Mouse (Mus musculus) liver, postnatal 0 days (tissue): ENCODE results near the gene Lmna. TPM values are rescaled to one million over a fixed set of nuclear protein-coding genes. Genes with fewer than 3 reads are reported as not detected.

Experiments used
- ATAC-seq: fragments of 200-750 bp; cut with Nextera tagmentation; 2 replicates; pipeline ENCODE4 v1.8.0; 2017; ENCODE audit warnings: mild to moderate bottlenecking, moderate library complexity
- DNase-seq: peaks from one replicate; pipeline ENCODE4 v3.0.0-alpha.2; 2016
- H3K27ac ChIP-seq: fragments of 300-500 bp; sonication (generic); 2 replicates; pipeline ENCODE4 v1.5.1; 2014; ENCODE audit warnings: antibody characterized with exemption, moderate library complexity, mild to moderate bottlenecking, low read depth
- H3K27me3 ChIP-seq: fragments of 300-500 bp; sonication (generic); 2 replicates; pipeline ENCODE4 v1.6.1; 2014; ENCODE audit warnings: low read length, control low read depth, mixed read lengths; ENCODE audit not compliant: insufficient read depth
- H3K36me3 ChIP-seq: fragments of 300-500 bp; sonication (generic); replicated peaks from 2 replicates; pipeline ENCODE4 v1.6.1; 2014; ENCODE audit warnings: mild to moderate bottlenecking, control low read depth, low read length, moderate library complexity, mixed read lengths; ENCODE audit not compliant: insufficient read depth
- H3K4me1 ChIP-seq: fragments of 300-500 bp; sonication (generic); 2 replicates; pipeline ENCODE4 v1.6.1; 2014; ENCODE audit warnings: antibody characterized with exemption, mild to moderate bottlenecking, control low read depth; ENCODE audit not compliant: insufficient read depth
- H3K4me2 ChIP-seq: fragments of 300-500 bp; sonication (generic); 2 replicates; pipeline ENCODE4 v1.6.1; 2014; ENCODE audit warnings: low read depth, mild to moderate bottlenecking, low read length, moderate library complexity, mixed read lengths
- H3K4me3 ChIP-seq: fragments of 300-500 bp; sonication (generic); 2 replicates; pipeline ENCODE4 v1.5.1; 2014; ENCODE audit warnings: low read depth, low read length
- H3K9ac ChIP-seq: fragments of 300-500 bp; sonication (generic); replicated peaks from 2 replicates; pipeline ENCODE4 v1.6.1; 2014; ENCODE audit warnings: mild to moderate bottlenecking, moderate library complexity
- H3K9me3 ChIP-seq: fragments of 300-500 bp; sonication (generic); 2 replicates; pipeline ENCODE4 v1.6.1; 2016; ENCODE audit warnings: mild to moderate bottlenecking, control low read depth, low read length, mixed read lengths
- CTCF ChIP-seq: sonication (generic); IDR thresholded peaks from 2 replicates; pipeline ENCODE4 v1.5.1; 2016; ENCODE audit warnings: antibody characterized with exemption, low read depth
- EP300 ChIP-seq: IDR thresholded peaks from 2 replicates; pipeline ENCODE4 v1.6.1; 2016; ENCODE audit warnings: antibody characterized with exemption, low read depth, mild to moderate bottlenecking
- WGBS: fragments of 180-500 bp; shearing (Covaris S2); extraction: QIAGEN DNeasy Blood & Tissue Kit; methylation state at CpG from one replicate; pipeline ENCODE4 v1.1.7; 2014; ENCODE audit not compliant: insufficient replicate concordance; 5-methylcytosine and 5-hydroxymethylcytosine counted together
- polyA plus RNA-seq: library from polyadenylated mRNA; unstranded; fragments of >200 nt; fragmentation: Nextera tagmentation; extraction: Ambion mirVana; gene quantifications from 2 replicates; pipeline ENCODE4 v1.2.1, GENCODE M21; 2015

Lmna gene
- polyA plus RNA-seq, 1 experiment from 2014 or later = 73.4 TPM

DNA sequence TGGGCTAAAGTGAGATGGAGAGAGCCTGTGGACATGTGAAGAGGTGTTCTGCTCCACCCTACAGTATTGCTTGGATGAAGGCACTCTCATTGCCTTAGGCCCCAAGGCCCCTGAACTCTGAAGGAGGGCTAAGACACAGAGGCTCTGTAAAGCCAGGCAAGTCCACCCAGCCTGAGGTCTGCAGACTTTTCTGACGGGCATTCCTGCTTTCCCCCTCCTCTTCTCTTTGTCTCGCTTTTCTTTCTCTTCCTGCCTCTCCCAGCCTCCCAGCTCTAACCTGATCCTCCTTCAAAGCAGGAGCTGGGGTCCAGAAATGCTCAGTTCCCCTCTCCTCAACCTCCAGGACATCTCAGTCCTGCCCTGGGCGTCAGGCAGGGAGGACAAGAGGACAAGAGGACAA lies 25.2 kb upstream of the Lmna start:
- Histone ChIP-seq H3K9me3 (no peaks in the 10 kb centered on the region), H3K36me3 (no peaks in the 10 kb centered on the region), H3K9ac (no peak overlapping the region), H3K4me2 (no peak overlapping the region), H3K27me3 (peaks cover 9% of the 10 kb centered on the region; the same call in 1 of the 2 replicates), H3K4me3 (no peak overlapping the region), H3K27ac (no peak overlapping the region), H3K4me1 (peaks cover 26% of the 10 kb centered on the region)
- no peak for DNase-seq
- TF ChIP-seq CTCF (no peak), EP300 (no peak)
- ATAC-seq = no peak
- 69% methylated on average over 3 of the region's 3 CpGs for WGBS

DNA sequence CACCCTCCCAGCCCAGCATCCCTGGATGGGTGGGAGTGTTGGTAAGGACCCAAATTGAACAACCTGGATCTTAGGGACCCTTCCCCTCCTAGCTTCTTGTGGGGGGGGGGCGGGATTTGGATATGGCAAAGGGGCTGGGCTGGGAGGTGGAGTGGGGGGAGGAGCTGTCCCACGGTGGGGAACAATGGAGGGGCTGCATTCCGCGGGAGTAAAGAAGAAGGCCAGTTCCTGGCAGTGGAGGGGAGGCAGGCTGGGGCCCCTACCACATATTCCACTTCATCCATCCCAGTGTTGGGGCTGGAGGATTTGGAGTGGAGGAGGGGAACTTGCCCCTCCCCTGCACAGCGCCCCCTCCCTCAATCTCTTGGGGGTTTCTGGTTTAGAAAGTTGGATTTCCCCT lies 23.9 kb upstream of the Lmna start:
- ATAC-seq = no peak
- no peak overlapping the region for H3K4me3 ChIP-seq
- 17% methylated on average over 5 of the region's 5 CpGs for WGBS
- H3K9ac ChIP-seq = no peak overlapping the region
- H3K27ac ChIP-seq = no peak overlapping the region
- H3K4me2 ChIP-seq = peak overlapping the region; percentile 99; the same call in 1 of the 2 replicates
- H3K27me3 ChIP-seq = peaks cover 9% of the 10 kb centered on the region; the same call in 1 of the 2 replicates
- no peaks in the 10 kb centered on the region for H3K9me3 ChIP-seq
- no peak for DNase-seq
- no peak for TF ChIP-seq CTCF
- H3K36me3 ChIP-seq = no peaks in the 10 kb centered on the region
- peaks cover 26% of the 10 kb centered on the region for H3K4me1 ChIP-seq

DNA sequence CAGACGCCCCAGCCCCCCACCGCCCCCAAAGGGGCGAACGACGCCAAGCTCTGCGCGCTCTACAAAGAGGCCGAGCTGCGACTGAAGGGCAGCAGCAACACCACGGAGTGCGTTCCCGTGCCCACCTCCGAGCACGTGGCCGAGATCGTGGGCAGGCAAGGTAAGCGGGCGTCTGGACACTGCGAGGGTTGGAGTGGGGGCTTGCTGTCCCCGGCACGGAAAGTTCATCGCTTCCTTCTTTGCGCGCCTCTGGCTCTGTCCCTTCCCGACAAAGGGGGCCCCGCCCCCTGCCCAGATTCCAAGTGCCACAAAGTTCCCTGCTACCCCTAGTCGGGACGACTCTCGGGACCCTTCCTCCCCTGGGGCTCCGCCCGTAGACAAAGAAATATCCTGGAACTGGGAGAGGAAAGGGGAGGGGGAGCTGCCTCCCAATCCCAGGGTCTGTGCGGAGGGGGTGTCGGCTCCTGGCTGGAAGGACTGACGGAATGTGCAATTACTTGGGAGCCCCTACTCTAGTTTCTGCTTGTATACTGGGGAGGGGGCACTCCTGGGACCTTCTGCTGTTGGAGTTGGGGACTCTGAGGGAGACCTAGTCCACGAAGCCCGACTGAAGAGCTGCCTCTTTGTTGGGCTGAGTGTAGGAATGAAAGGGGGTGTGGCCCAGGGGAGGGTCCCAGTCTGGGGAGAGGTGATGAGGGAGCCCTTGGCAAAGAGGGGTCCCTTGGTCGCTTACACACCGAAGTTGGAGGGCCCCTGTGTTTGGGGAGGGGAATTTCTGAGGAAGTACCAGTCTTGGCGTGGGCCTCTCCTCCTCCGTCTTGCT lies 23.1 kb upstream of the Lmna start:
- H3K9me3 ChIP-seq = no peaks in the 10 kb centered on the region
- ATAC-seq (no peak), DNase-seq (no peak)
- H3K4me1 ChIP-seq = peaks cover 26% of the 10 kb centered on the region
- no peak for TF ChIP-seq CTCF
- no peak for TF ChIP-seq EP300
- H3K4me3 ChIP-seq = peak overlapping the region; percentile 78
- H3K27me3 ChIP-seq = peaks cover 9% of the 10 kb centered on the region; the same call in 1 of the 2 replicates
- 4% methylated on average over 36 of the region's 40 CpGs for WGBS
- H3K4me2 ChIP-seq = peak overlapping the region; percentile 99
- H3K9ac ChIP-seq = peak overlapping the region; percentile 81
- no peaks in the 10 kb centered on the region for H3K36me3 ChIP-seq
- H3K27ac ChIP-seq = no peak overlapping the region

DNA sequence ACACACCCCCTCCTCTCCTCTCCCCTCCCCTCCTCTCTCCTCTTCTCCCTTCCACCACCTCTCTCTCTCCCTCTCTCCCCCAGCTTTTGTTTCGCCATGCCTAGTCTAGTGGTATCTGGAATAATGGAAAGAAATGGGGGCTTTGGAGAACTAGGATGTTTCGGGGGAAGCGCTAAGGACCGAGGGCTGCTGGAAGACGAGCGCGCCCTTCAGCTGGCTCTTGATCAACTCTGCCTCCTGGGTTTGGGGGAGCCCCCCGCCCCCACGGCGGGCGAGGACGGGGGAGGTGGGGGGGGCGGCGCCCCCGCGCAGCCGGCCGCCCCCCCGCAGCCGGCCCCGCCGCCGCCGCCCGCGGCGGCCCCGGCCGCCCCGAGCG lies 22.5 kb upstream of the Lmna start, which contains the start of gene Mex3a:
Gene Mex3a (plus strand): TSS at position 97 of the 376 bp plus-strand sequence.
- Histone ChIP-seq H3K36me3 (no peaks in the 10 kb centered on the region), H3K27me3 (peaks cover 9% of the 10 kb centered on the region; the same call in 1 of the 2 replicates), H3K4me3 (peak within 1 kb of the TSS; percentile 78), H3K9me3 (no peaks in the 10 kb centered on the region), H3K4me2 (peak within 1 kb of the TSS; percentile 99), H3K4me1 (peaks cover 31% of the 10 kb centered on the region), H3K27ac (peak within 1 kb of the TSS; percentile 53), H3K9ac (peak within 1 kb of the TSS; percentile 81)
- DNase-seq (no peak), ATAC-seq (no peak)
- TF ChIP-seq EP300 (no peak), CTCF (no peak)
- 0% methylated on average over 5 of the region's 31 CpGs for WGBS

DNA sequence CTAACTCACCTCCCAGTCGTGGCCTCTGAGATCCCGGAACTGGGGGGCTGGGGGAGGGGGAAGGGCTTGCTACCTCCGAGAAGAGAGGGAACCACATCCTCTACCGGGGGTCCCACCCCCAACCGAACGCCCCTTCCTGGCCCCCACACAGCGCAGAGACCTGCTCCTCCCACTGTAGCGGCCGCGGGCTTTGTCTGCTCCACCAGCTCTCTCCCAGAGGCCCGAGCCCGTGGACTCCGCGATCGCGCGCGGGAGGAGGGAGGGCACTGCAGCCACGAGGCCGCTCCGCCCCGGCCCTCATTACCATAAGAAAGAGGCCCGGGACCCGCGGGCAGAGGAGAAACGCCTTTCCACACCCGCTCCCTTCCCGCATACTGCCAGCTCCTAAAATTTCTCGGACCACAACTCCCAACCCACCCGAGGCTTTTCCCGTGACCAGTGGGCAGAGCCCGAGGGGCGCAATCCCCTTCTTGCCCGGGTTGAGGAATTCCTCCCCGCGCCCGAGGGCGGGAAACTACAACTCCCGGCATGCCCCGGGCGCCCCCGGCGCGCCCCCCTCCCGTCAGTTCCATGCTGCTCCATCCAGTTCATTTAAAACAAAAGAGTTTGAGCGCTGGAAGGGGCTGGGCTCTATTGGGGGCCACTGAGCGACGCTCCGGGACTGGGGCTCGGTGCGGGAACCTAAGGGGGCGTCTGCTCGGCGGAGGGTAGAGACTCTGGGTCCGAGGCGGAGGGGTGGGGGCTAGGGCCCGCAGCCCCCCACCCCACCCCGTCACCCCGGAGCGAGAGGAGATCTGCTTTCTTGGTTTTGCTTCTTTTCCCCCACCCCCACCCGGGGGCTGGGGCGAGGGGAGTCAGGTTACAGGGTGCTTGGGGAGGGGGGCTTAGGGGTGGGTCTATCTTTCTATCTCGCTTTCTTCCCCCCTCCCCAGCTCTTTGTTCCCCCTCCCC lies 21.9 kb upstream of the Lmna start:
- Histone ChIP-seq H3K9ac (peak overlapping the region; percentile 81), H3K9me3 (no peaks in the 10 kb centered on the region), H3K4me1 (peaks cover 29% of the 10 kb centered on the region), H3K27me3 (peaks cover 9% of the 10 kb centered on the region; the same call in 1 of the 2 replicates), H3K4me2 (peak overlapping the region; percentile 99), H3K4me3 (peak overlapping the region; percentile 78), H3K27ac (peak overlapping the region; percentile 53), H3K36me3 (no peaks in the 10 kb centered on the region)
- no peak for TF ChIP-seq EP300
- no peak for TF ChIP-seq CTCF
- WGBS = under 1% methylated on average over 57 of the region's 63 CpGs
- ATAC-seq (peak; percentile 74), DNase-seq (peak; percentile 86)
